Mouse (Mus musculus) hindbrain, embryonic 15.5 days (tissue): ENCODE data around the gene Mill1. TPM values are rescaled to one million over a fixed set of nuclear protein-coding genes. Genes with fewer than 3 reads are reported as not detected.
"Not testable (repeated sequence)": the region's sequence is repeated elsewhere in the genome, so short reads cannot be mapped to it uniquely, and the experiment has no call there.

Experiments used
- ATAC-seq: fragments of 200-750 bp; cut with Nextera tagmentation; 2 replicates; pipeline ENCODE4 v1.8.0; 2017; ENCODE audit warnings: low read depth, moderate number of reproducible peaks, moderate TSS enrichment; ENCODE audit not compliant: low FRiP score
- H3K27ac ChIP-seq: fragments of 300-500 bp; sonication (generic); replicated peaks from 2 replicates; pipeline ENCODE4 v1.5.1; 2015; ENCODE audit warnings: mild to moderate bottlenecking, inconsistent platforms
- H3K27me3 ChIP-seq: fragments of 300-500 bp; sonication (generic); 2 replicates; pipeline ENCODE4 v1.6.1; 2015; ENCODE audit warnings: control low read depth, inconsistent platforms
- H3K36me3 ChIP-seq: fragments of 300-500 bp; sonication (generic); 2 replicates; pipeline ENCODE4 v1.6.1; 2015; ENCODE audit warnings: control low read depth, inconsistent platforms
- H3K4me1 ChIP-seq: fragments of 300-500 bp; sonication (generic); replicated peaks from 2 replicates; pipeline ENCODE4 v1.6.1; 2015; ENCODE audit warnings: control low read depth, inconsistent platforms
- H3K4me2 ChIP-seq: fragments of 300-500 bp; sonication (generic); 2 replicates; pipeline ENCODE4 v1.6.1; 2015; ENCODE audit warnings: moderate library complexity, mild to moderate bottlenecking, inconsistent platforms
- H3K4me3 ChIP-seq: fragments of 300-500 bp; sonication (generic); 2 replicates; pipeline ENCODE4 v1.5.1; 2015; ENCODE audit warnings: mild to moderate bottlenecking, inconsistent platforms
- H3K9ac ChIP-seq: fragments of 300-500 bp; sonication (generic); 2 replicates; pipeline ENCODE4 v1.6.1; 2015; ENCODE audit warnings: inconsistent platforms
- H3K9me3 ChIP-seq: fragments of 300-500 bp; sonication (generic); 2 replicates; pipeline ENCODE4 v1.6.1; 2016; ENCODE audit warnings: control low read depth, inconsistent platforms
- WGBS: fragments of 180-500 bp; shearing (Covaris S2); methylation state at CpG from one replicate; pipeline ENCODE4 v1.1.7; 2015; 5-methylcytosine and 5-hydroxymethylcytosine counted together
- polyA plus RNA-seq: library from polyadenylated mRNA; unstranded; fragments of >200 nt; fragmentation: Nextera tagmentation; extraction: Ambion mirVana; gene quantifications from 2 replicates; pipeline ENCODE4 v1.2.1, GENCODE M21; 2015

Mill1 gene
- polyA plus RNA-seq = not detected in 2 replicates

- Histone ChIP-seq H3K9ac (no peak within 1 kb of the TSS), H3K27ac (no peak within 1 kb of the TSS), H3K27me3 (no peaks in the 10 kb centered on the region), H3K4me1 (no peaks in the 10 kb centered on the region), H3K4me2 (no peak within 1 kb of the TSS), H3K36me3 (no peaks in the 10 kb centered on the region), H3K9me3 (no peaks in the 10 kb centered on the region), H3K4me3 (no peak within 1 kb of the TSS)
- ATAC-seq = no peak
- WGBS = 58% methylated on average over 1 of the region's 1 CpGs
Measured at GRCm38 (mm10) chr7:18245047-18245446, at the start of gene Mill1. TSS of gene Mill1 (plus strand) at chr7:18245347.

- H3K9ac ChIP-seq = no peak overlapping the region
- WGBS = 11% methylated on average over 9 of the region's 9 CpGs
- no peak overlapping the region for H3K4me3 ChIP-seq
- peaks cover 3% of the 10 kb centered on the region; the same call in 1 of the 2 replicates for H3K9me3 ChIP-seq
- ATAC-seq = no peak
- H3K36me3 ChIP-seq = no peaks in the 10 kb centered on the region
- no peaks in the 10 kb centered on the region for H3K27me3 ChIP-seq
- no peak overlapping the region for H3K4me2 ChIP-seq
- H3K27ac ChIP-seq = no peak overlapping the region
- H3K4me1 ChIP-seq = no peaks in the 10 kb centered on the region
Measured at GRCm38 (mm10) chr7:18210938-18211337, 34.2 kb upstream of the Mill1 start.

- Histone ChIP-seq H3K27ac (no peak overlapping the region), H3K4me2 (no peak overlapping the region), H3K9ac (no peak overlapping the region), H3K27me3 (no peaks in the 10 kb centered on the region), H3K9me3 (peaks cover 3% of the 10 kb centered on the region; the same call in 1 of the 2 replicates), H3K36me3 (no peaks in the 10 kb centered on the region), H3K4me1 (no peaks in the 10 kb centered on the region), H3K4me3 (no peak overlapping the region)
- 72% methylated on average over 1 of the region's 1 CpGs for WGBS
- no peak for ATAC-seq
Measured at GRCm38 (mm10) chr7:18214699-18215098, 30.4 kb upstream of the Mill1 start.

- Histone ChIP-seq H3K4me1 (no peaks in the 10 kb centered on the region), H3K4me3 (no peak overlapping the region), H3K9me3 (0 out of 2 replicates have a peak, but pooled peaks cover 6% of the 10 kb centered on the region), H3K9ac (no peak overlapping the region), H3K27ac (no peak overlapping the region), H3K4me2 (no peak overlapping the region), H3K27me3 (no peaks in the 10 kb centered on the region), H3K36me3 (no peaks in the 10 kb centered on the region)
- no peak for ATAC-seq
- WGBS = 79% methylated on average over 2 of the region's 2 CpGs
Measured at GRCm38 (mm10) chr7:18238561-18238960, 6.6 kb upstream of the Mill1 start.

- H3K4me2 ChIP-seq = no peak overlapping the region
- no peak overlapping the region for H3K9ac ChIP-seq
- H3K4me3 ChIP-seq = no peak overlapping the region
- no peak overlapping the region for H3K27ac ChIP-seq
- no peaks in the 10 kb centered on the region for H3K4me1 ChIP-seq
- H3K27me3 ChIP-seq = no peaks in the 10 kb centered on the region
- WGBS = 82% methylated on average over 5 of the region's 5 CpGs
- ATAC-seq = no peak
- H3K9me3 ChIP-seq = 0 out of 2 replicates have a peak, but pooled peaks cover 6% of the 10 kb centered on the region
- H3K36me3 ChIP-seq = no peaks in the 10 kb centered on the region
Measured at GRCm38 (mm10) chr7:18241217-18241616, 3.9 kb upstream of the Mill1 start.

GRCm38 (mm10) chr7:18243959-18244573 lies 1.1 kb upstream of the Mill1 start:
- not testable (repeated sequence) for H3K9me3 ChIP-seq, H3K36me3 ChIP-seq, H3K4me2 ChIP-seq, H3K4me3 ChIP-seq, H3K27me3 ChIP-seq, H3K4me1 ChIP-seq, H3K27ac ChIP-seq, ATAC-seq, H3K9ac ChIP-seq
- WGBS = 51% methylated on average over 1 of the region's 1 CpGs

- no peak for ATAC-seq
- Histone ChIP-seq H3K4me2 (no peak overlapping the region), H3K9me3 (peaks cover 19% of the 10 kb centered on the region; the same call in 1 of the 2 replicates), H3K4me1 (no peaks in the 10 kb centered on the region), H3K9ac (no peak overlapping the region), H3K27me3 (no peaks in the 10 kb centered on the region), H3K4me3 (no peak overlapping the region), H3K27ac (no peak overlapping the region), H3K36me3 (no peaks in the 10 kb centered on the region)
- 51% methylated on average over 1 of the region's 1 CpGs for WGBS
Measured at GRCm38 (mm10) chr7:18260219-18260618, 15.1 kb downstream of the Mill1 start.

- 60% methylated on average over 5 of the region's 5 CpGs for WGBS
- no peak overlapping the region for H3K4me2 ChIP-seq
- H3K9me3 ChIP-seq = peaks cover 30% of the 10 kb centered on the region; the same call in 1 of the 2 replicates
- no peak overlapping the region for H3K9ac ChIP-seq
- no peaks in the 10 kb centered on the region for H3K36me3 ChIP-seq
- H3K27ac ChIP-seq = no peak overlapping the region
- H3K4me1 ChIP-seq = no peaks in the 10 kb centered on the region
- H3K4me3 ChIP-seq = no peak overlapping the region
- no peak for ATAC-seq
- H3K27me3 ChIP-seq = no peaks in the 10 kb centered on the region
Measured at GRCm38 (mm10) chr7:18265089-18265488, 19.9 kb downstream of the Mill1 start.

Other genes with a start within 250 kb of the Mill1 start
- not detected in 2 replicates for gene Ceacam13, start 235.5 kb upstream of the Mill1 start, polyA plus RNA-seq
- gene Ceacam12, start 179.4 kb upstream of the Mill1 start, polyA plus RNA-seq = not detected in 2 replicates
- not detected in 2 replicates for gene Igfl3, start 68.9 kb upstream of the Mill1 start, polyA plus RNA-seq
- gene Psg18, start 109.7 kb downstream of the Mill1 start, polyA plus RNA-seq = not detected in 2 replicates
- gene Psg28, start 186.7 kb downstream of the Mill1 start, polyA plus RNA-seq = not detected in 2 replicates
- gene Psg26, start 238.8 kb downstream of the Mill1 start, polyA plus RNA-seq = not detected in 2 replicates